Mouse (Mus musculus) megakaryocyte, adult 5-6 weeks (primary cell): ENCODE results near the gene Platr17. TPM values are rescaled to one million over a fixed set of nuclear protein-coding genes. Genes with fewer than 3 reads are reported as not detected.
A peak's percentile ranks its signal among the peaks of the same experiment; 100 is the strongest.

ENCODE experiments used
- ATAC-seq: 2 replicates; pipeline ENCODE4 v1.8.0; 2016; ENCODE audit warnings: mild to moderate bottlenecking, inconsistent platforms; ENCODE audit not compliant: poor library complexity, severe bottlenecking
- total RNA-seq, 2 experiments: library from RNA; stranded (forward) in 1 of 2; stranded (reverse) in 1 of 2; fragments of 153-499, 151-499 nt in 1 of 2; fragments of 221-1000, 200-1000 nt in 1 of 2; gene quantifications; 2 replicates each; pipeline versions ENCODE4 v1.2.3 to v1.2.4; 2015 to 2017

Platr17 gene
- total RNA-seq, 2 experiments from 2014 or later: 4.9 to 5.9 TPM

DNA sequence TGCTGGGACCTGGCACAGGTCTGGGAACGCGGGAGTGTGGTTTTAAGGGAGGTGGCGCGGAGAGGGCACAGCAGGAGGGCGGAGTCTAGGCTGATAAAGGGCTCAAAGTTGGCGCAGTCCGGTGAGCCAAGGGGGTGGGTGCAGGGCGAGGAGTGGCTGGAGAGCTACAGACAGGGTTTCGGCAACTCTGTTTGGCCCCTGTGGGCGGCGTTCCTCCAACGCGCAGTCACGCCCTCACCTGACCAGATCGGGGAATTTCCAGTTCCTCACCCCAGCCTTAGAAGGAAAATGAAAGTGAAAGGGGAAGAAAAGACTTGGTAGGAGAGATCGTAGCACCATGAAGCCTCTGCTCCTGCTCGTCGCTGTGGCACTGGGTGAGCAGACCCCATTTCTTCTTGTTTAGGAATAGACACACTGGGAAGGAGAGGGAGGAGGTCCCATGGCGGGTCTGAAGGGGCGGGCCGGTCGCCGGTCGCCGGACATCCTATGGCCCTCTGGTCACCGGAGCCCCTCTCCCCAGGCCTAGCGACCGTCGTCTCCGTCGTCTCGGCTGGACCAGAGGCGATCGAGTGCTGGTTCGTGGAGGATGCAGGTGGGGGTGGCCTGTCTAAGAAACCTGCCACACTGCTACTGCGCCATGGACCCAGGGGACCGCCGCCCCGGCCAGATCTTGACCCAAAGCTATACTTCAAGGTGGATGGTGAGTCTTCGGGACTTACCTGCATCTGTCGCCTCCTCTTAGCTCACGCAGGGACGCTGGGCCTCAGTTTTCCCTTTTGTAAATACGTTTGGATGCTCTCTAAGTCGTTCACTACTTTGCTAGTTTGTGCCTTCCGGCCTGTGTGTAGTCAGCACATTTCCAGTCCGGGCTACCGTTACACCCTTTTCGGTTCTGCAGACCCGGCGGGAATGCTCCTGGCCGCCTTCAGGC lies 14.7 kb downstream of the Platr17 start:
- peak; percentile 62 for ATAC-seq

DNA sequence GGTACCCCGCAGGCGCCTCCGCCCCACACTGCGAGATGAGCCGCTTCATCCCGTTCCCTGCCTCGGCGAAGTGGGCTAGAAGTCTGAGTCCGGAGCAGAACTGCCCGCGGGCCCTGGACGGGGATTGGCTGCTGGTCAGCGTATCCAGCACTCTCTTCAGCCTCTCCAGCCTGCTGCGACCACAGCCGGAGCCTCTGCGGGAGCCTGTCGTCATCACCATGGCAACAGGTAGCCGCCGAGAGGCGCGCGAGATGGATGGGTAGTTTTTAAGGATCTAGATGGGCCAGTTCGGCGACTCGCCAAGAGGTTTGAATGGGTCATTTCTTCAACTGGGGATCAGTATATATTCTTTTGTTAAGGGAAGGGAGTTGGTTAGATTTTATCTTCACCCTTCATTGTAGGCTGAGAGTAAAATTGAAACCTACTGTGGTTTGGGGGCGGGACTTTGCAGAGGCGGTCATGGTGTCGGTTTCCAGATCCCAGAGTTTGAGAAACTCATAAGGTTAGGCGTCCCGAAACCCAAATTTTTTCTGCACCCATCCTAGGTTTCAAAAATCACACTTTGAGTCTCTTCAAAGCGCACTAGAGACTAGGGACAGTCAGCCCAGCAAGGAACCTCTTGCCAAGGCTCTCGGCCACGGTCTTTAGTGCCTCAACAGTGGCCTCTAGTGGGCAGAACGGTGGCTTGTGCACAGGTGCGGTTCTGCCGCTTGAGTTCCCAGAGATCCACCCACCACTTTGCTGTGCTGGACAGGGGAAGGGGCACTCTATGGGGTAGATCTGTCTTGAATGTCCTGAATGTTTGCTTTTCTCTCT lies 15.6 kb downstream of the Platr17 start:
- ATAC-seq: peak; percentile 46

DNA sequence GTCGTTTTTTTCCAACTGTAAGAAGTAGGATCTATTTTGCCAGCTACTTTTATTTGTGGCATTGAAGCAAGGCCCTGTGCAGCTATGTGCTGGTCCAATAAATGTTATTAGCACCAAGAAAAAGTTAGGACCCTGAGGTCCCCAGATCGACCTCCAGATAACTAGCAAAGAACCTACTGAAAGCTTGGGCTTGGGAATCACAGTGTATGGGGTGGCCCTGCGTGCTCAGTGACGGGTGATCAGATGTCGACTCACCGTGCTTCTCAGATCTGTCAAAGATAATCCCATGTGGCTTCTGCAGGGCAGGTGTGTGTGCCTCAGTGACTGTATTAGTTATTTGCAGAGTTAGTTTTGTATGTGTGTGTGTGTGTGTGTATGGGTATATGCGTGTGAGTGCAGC lies 16.4 kb downstream of the Platr17 start:
- ATAC-seq: no peak

DNA sequence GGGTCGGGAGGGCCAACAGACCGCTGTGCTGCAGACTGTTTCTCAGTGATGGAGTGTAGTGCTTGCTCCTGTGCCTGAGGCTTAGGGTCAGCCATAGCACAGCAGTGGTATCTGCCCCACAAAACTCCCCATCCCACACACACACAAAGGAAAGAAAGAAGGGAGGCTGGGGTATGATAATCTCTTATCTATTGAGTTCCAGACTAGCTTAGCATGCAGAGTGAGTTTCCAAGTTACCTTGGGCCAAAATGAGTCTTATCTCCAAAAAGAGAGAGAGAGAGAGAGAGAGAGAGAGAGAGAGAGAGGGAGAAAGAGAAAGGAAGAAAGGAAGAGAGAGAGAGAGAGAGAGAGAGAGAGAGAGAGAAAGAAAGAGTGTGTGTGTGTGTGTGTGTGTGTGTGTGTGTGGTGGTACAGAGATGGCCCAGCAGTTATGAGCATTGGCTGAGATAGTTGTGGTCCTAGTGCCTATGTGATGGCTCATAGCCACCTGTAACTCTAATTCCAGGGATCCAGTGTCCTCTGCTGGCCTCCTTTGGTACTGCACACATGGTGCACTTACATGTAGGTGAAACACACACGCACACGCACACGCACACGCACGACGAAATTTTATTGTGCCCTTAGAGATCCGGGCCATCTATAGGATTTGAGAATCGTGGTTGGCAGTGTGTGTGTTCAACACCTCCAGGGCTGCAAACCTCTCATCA lies 19.8 kb downstream of the Platr17 start:
- ATAC-seq: no peak

DNA sequence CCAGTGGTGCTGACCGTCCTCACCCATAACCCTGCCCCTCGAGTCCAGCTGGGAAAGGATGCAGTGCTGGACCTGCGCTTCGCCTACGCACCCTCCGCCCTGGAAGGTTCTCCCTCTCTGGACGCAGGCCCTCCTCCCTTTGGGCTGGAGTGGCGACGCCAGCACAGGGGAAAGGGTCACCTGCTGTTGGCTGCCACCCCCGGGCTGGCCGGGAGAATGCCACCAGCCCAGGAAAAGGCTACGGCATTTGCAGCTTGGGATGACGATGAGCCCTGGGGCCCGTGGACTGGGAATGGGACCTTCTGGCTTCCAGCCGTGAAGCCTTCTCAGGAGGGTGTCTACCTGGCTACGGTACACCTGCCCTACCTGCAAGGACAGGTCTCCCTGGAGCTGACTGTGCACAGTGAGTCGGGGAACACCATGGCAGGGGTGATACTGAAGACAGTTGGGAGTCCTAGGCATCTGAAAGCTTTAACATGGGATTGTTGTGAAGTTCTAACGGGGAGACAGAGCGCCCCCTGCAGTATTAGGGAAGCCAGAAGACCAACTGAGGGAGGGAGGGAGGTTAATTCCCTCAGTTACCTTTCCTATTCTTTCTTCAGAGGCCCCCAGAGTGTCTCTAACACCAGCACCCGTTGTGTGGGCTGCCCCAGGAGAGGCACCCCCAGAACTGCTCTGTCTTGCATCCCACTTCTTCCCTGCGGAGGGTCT lies 20.6 kb downstream of the Platr17 start:
- no peak for ATAC-seq

DNA sequence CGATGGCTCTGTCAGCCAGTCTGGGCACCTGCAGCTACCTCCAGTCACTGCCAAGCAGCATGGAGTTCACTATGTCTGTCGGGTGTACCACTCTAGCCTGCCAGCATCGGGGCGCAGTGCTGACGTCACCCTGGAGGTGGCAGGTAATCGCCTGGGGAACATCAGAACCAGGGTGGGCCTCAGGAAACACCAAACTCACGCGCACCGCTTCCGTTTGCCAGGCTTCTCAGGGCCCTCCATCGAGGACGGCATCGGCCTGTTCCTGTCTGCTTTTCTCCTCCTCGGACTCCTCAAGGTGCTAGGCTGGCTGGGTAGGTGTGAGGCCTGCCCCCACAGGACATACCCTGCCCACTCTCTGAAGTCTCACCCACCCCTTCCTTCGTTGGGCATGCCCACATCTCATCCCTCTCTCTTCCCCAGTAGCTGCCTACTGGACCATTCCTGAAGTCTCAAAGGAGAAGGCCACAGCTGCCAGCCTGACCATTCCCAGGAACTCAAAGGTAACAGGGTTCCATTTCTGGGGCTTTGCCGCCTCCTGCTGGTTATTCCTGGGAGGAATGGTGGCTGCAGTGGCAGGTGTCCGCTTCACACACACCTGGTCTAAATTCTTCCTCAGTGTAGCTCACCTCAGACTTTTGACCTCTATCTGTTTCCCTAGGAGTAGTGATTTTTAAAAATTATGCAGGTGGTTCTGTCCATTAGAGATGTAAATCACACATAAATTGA lies 21.4 kb downstream of the Platr17 start:
- ATAC-seq: no peak

DNA sequence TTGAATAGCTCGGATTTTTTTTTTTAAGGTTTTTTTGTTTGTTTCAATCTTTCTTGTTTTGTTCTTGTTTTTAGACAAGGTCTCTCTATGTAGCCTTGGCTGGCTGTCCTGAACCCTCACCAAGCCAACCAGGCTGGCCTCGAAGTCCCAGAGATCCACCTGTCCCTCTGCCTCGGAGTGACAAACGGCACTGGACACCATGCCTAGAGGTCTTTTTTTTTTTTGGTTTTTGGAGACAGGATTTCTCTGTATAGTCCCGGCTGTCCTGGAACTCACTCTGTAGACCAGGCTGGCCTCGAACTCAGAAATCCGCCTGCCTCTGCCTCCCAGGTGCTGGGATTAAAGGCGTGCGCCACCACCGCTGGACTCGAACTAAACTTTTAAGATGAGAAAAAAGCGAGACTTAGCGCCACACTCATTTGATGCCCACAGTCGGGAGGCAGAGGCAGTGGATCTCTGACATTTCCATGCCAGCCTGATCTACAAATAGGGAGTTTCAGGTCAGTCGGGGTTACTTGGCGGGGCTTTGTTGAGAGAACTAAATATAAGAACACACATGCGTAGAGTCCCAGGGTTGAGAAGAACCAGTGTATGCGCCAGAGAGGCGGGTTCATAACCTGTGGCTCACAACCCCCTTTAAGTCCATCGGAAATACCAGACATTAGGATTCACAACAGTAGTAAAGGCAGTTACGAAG lies 23.5 kb downstream of the Platr17 start:
- no peak for ATAC-seq

DNA sequence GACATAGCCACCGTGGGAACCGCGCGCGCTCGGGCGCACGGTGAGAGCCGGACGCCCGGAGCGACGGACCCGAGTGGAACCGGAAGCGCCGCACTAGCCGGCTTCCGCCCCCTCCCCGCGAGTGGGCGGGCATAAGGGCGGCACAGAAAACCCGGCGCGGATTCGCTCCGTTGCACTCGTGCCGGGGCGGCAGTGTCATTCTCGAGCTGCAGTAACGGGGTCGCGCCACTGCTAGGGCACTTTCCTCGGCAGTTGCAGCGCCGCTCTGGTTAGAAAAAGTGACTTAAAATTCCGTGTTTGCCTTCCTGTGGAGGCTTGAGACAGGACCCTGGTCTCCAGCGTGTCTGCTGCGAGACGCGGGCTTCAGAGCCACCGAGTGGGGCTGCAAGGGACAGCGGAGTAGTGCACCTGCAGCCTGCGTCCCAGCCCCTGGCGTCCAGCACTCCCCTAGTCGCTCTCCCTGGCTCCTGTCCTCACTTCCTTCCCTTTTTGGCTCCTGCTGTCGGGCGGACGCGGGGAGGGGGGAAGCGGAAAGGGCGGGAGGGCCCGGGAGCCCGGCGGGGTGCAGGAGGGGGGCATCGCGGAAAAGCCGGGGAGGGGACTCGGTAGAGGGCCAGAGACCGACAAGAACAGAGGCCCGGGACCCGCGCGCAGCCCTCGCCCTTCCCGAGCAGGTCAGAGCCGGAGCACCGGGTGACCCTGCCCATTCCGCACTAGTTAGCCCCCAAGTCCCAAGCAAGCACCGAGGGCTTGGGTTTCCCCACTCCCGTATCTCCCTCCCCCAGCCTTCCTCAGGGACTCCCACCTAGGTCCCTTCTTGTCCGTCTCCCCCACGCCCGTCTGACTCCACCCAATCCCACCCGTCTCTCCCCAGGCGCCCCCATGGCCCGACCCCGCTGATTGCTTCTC lies 24.7 kb downstream of the Platr17 start, which contains the start of gene Rgl2:
Gene Rgl2, plus strand, starts transcription at position 173 of the 909 bp plus-strand sequence.
- peak; percentile 84 for ATAC-seq

DNA sequence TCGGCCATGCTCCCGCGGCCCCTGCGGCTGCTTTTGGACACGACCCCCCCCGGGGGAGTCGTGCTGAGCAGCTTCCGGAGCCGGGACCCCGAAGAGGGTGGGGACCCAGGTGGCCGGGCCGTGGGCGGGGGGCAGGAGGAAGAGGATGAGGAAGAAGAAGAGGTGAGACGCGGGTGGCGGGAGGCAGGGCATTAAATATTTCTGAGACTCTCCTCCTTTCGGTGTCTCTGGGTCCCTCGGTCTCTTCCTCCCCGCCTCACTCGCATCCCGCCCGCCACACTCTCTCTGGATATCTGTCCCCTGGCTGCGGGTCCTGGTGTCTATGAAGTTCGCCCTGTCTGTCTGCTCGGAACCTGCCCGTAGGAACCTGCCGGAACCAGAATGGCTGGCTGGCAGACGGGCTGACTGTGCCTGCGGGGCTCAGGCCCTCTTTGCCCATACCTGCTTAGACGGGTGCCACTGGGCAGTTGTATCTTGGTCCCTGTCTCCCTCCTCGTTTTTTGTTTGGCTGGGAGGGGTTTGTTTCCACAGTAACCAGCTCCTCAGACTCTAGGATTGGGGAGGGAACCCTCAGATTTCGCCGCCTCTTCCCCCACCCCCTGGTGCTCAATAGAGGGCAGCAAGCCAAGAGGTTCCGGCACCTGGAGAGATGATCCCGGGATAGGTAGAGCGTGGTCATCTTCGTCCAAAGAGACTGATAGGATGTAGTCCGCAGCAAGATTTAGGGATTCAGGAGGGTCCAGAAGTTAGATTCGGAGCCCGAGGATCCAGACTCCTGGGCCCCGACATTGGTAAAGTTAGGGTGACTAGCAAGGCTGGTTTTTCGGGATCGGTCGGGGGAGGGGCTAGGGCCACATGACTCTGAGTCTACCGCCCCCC lies 25.6 kb downstream of the Platr17 start:
- peak; percentile 30 for ATAC-seq

DNA sequence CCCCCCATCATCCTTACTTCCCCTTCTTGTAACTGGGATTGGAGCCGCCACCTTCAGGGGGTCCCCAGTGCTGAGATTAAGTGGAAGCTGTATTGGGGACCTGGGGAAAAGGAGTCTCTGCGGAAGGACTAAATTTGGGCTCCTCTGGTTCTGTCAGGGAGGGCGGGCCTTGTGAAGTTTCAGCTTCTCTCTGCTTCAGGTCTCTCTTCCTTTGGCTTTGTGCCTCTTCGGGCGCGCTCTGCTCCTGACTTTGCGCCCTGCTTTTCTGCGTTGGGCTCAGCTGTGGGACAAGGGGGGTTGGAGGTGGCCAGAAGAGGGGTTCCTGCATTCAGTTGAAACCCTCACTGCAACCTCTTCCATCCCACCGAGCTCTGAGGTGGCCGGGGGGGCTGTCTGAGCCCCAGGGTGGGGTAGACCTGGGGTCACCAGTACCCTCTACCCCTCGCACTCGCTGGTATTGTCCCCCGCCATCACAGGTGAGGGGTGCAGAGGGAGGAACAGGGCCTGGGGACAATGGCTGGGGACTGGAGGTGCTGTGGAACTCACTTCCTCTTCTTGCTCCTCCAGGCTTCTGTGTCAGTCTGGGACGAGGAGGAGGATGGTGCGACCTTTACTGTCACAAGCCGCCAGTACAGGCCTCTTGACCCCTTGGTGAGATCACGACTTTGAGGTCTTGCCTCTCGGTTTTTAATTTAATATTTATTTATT lies 26.4 kb downstream of the Platr17 start:
- ATAC-seq: 0 out of 2 replicates have a peak, but pooled peaks have one; percentile 3

DNA sequence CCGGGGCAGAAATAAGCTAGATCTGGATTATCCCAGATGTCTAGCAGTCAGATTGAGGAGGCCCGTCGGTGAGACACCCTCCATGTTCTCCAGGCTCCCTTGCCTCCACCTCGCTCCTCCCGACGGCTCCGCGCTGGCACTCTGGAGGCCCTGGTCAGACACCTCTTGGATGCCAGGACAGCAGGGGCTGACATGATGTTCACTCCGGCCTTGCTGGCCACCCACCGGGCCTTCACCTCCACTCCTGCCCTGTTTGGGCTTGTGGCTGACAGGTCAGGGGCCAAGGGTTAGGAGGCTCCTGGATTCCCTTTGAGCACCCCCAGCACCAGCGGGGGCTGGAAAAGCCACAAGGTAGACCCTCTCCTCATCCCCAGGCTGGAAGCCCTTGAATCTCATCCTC lies 27.0 kb downstream of the Platr17 start:
- ATAC-seq: no peak

DNA sequence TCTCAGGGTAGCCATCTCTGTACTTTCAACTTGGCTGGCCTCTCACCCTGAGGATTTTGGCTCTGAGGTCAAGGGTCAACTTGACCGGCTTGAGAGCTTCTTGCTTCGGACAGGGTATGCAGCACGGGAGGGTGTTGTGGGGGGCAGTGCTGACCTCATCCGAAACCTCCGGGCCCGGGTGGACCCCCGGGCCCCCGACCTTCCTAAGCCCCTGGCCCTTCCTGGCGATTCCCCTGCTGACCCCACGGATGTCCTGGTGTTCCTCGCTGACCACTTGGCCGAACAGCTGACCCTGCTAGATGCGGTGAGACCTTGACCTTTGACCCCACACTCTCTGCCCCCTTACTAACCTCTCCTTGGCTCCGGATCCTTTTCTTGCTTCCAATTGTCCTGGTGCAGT lies 27.5 kb downstream of the Platr17 start:
- no peak for ATAC-seq

DNA sequence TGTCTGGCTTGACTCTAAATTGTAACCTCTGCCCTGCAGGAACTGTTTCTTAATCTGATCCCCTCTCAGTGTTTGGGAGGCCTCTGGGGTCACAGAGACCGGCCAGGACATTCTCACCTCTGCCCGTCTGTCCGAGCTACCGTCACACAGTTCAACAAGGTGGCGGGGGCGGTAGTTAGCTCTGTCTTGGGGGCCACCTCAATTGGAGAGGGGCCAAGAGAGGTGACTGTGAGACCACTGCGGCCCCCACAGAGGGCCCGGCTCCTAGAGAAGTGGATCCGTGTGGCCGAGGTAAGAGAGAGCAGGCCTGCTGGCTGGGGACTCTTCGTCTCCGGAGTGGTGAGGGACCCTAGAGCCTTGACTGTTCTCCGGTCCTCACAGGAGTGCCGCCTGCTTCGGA lies 28.0 kb downstream of the Platr17 start:
- ATAC-seq: no peak

DNA sequence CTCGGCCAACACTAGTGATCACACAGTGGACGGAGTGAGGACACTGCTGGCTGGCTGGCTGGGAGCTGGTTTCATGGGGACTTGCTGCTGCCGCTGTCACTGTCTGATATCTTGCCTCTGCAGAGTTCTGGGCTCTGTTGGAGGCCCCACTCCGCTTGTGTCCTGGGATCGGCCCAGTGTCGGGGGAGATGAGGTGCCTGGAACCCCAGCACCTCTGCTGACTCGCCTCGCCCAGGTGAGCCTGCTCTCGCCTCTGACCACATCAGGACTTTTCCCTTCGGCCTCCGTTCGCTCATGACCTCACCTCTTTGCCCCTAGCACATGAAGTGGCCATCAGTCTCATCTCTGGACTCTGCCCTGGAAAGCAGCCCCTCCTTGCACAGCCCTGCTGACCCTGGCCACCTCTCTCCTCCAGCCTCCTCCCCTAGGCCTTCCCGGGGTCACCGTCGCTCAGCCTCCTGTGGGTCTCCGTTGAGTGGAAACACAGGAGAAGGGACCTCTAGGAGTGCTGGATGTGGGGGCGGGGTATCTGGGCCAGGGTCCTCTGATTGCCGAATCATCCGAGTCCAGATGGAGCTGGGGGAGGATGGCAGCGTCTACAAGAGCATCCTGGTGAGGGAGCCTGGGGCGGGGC lies 30.6 kb downstream of the Platr17 start:
- no peak for ATAC-seq

DNA sequence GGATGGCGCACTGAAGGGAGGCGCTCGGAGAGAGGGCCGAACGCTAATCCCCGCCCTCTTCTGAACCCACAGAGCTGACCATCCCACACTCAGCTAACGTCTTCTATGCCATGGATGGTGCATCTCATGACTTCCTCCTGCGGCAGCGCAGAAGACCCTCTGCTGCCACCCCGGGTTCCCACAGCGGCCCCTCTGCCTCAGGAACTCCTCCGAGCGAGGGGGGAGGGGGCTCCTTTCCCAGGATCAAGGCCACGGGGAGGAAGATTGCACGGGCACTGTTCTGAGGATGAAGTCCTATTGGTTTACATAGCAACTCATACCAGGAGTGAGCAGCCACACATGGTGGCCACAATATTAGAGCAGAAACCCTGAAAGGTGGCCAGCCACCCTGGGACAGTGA lies 32.1 kb downstream of the Platr17 start:
- no peak for ATAC-seq

DNA sequence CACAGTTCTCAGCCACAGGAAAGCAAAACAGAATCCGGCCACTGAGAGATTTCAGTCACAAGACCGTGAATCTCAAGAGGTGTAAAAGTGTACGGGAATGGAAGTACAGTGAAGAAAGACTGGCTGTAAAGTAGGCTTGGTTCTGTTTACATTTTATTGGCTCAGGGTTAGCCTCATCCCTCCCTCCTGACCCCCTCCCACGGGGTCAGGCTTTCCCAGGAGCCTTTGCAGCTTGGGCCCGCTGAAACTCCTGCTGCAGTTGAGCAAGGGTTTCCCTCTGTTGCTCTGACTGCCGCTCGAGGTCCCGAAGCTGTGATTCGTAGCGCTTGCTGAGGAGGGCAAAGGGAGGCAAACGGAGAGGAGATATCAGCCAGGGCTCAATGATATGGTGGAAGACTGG lies 33.8 kb downstream of the Platr17 start:
- ATAC-seq: no peak
